Mouse (Mus musculus) olfactory bulb, adult 2 months (tissue): ENCODE results near the gene Rab15. TPM values are rescaled to one million over a fixed set of nuclear protein-coding genes. Genes with fewer than 3 reads are reported as not detected.
"Not testable (repeated sequence)": the region's sequence is repeated elsewhere in the genome, so short reads cannot be mapped to it uniquely, and the experiment has no call there.

Source experiments
- H3K27ac ChIP-seq: fragments of 200-500 bp; 2 replicates; pipeline ENCODE4 v1.5.1; 2012; ENCODE audit warnings: low read depth, low read length; ENCODE audit not compliant: insufficient read depth
- H3K4me1 ChIP-seq: fragments of 200-500 bp; 2 replicates; pipeline ENCODE4 v1.6.1; 2012; ENCODE audit warnings: low read length; ENCODE audit not compliant: control insufficient read depth, insufficient read depth
- H3K4me3 ChIP-seq: fragments of 200-500 bp; 2 replicates; pipeline ENCODE4 v1.5.1; 2012; ENCODE audit warnings: mild to moderate bottlenecking, low read depth, low read length, moderate library complexity; ENCODE audit not compliant: insufficient read depth
- CTCF ChIP-seq: fragments of 200-500 bp; IDR thresholded peaks from 2 replicates; pipeline ENCODE4 v1.5.1; 2012; ENCODE audit warnings: low read depth, mild to moderate bottlenecking, low read length, moderate library complexity; ENCODE audit not compliant: insufficient read depth
- POLR2A ChIP-seq: fragments of 200-500 bp; IDR thresholded peaks from 2 replicates; pipeline ENCODE4 v1.6.1; 2012; ENCODE audit warnings: mild to moderate bottlenecking, low read depth, low read length, moderate library complexity; ENCODE audit not compliant: insufficient read depth
- WGBS: fragments of 180-500 bp; shearing (Covaris S2); methylation state at CpG from one replicate; pipeline ENCODE4 v1.1.7; 2018; 5-methylcytosine and 5-hydroxymethylcytosine counted together
- polyA plus RNA-seq: library from polyadenylated mRNA; stranded (reverse); fragments of >200 nt; gene quantifications from 2 replicates; pipeline ENCODE4 v1.2.4, GENCODE M21; 2012; ENCODE audit warnings: low replicate concordance; ENCODE audit not compliant: missing spikeins, insufficient read depth, insufficient read length

Rab15 gene
- polyA plus RNA-seq: not detected in 2 replicates

DNA sequence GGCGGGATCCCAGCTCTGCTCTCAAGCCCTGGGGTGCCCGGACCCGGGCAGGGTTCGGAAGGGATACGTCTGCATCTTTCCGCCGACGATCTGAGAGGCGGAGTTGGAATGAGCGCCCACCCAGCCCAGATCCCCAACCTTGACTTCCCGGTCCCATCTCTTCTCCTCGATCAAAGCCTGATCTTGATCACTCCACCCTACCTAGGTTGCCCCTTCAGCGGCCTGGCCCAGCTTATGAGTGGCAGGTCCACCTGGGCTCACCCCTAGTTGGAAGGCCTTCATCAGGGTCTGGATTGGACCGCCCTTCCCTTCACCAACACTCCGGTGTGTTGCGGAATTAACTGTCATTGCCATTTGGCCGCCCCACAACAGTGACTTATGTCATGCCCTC lies at the start of gene Rab15:
Gene Rab15, minus strand, starts transcription at position 258 of the 391 bp plus-strand sequence.
- peak within 1 kb of the TSS; percentile 83 for H3K4me3 ChIP-seq
- 0 out of 2 replicates have a peak within 1 kb of the TSS, but pooled peaks have one; percentile 16 for H3K27ac ChIP-seq
- peaks cover 34% of the 10 kb centered on the region for H3K4me1 ChIP-seq
- 7% methylated on average over 16 of the region's 17 CpGs for WGBS
- TF ChIP-seq POLR2A: peak; percentile 24; the same call in 1 of the 2 replicates
- no peak for TF ChIP-seq CTCF

DNA sequence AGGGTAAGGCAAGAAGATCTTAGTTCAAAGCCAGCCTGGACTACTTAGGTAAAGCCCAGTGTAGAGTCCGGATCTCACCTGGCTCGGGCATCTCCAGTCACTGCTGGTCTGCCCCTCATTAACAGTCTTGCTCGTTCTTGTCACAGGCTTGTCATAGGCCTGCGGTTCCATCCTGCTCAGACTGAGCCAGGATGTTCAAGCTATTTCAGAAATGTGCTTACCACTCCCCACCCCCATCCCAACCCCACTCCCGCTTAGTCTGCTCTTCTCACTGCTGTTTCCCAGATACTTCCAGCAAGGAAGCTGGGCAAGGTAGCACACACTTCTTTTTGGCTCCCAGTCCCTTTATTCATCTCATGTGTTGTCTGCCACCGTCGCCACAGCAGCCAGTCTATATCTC lies 46.9 kb upstream of the Rab15 start:
- H3K27ac ChIP-seq: no peak overlapping the region
- 94% methylated on average over 7 of the region's 7 CpGs for WGBS
- TF ChIP-seq CTCF: no peak
- no peak for TF ChIP-seq POLR2A
- no peak overlapping the region for H3K4me3 ChIP-seq
- H3K4me1 ChIP-seq: peaks cover 11% of the 10 kb centered on the region

DNA sequence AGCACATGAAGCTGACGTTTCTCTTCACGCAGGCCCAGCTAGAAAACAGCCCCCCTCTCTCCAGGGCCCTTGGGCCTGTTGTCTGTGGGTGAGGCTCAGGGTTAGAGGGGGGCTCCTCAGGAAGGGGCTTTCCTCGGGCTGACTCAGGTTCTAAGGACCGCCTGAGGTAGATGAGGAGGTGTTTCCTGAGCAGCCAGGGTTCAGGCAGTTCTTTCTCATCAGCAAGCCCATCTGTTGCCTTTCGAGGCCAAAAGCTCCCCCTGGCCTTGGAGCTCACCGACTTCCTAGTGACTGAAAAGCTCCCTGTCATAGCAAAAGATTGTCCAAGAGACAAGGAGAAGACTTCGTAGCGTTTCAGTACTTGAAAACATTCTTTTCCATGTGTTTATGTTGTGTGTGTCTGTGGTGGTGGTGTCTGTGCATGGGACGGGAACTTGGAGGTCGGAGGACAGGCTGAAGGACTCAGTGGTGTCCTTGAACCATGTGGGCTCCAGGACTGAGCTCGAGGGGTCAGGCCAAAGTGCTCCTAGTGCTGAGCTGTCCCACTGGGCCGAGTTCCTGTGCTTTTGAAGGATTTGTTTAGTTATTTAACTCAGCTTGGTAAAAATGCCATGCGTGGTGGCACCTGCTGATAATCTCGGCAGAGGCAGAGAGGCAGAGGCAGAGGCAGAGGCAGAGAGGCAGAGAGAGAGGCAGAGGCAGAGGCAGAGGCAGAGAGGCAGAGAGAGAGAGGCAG lies 45.9 kb upstream of the Rab15 start:
- TF ChIP-seq CTCF: no peak
- no peak for TF ChIP-seq POLR2A
- H3K27ac ChIP-seq: no peak overlapping the region
- no peak overlapping the region for H3K4me3 ChIP-seq
- H3K4me1 ChIP-seq: peaks cover 14% of the 10 kb centered on the region
- 71% methylated on average over 14 of the region's 14 CpGs for WGBS

DNA sequence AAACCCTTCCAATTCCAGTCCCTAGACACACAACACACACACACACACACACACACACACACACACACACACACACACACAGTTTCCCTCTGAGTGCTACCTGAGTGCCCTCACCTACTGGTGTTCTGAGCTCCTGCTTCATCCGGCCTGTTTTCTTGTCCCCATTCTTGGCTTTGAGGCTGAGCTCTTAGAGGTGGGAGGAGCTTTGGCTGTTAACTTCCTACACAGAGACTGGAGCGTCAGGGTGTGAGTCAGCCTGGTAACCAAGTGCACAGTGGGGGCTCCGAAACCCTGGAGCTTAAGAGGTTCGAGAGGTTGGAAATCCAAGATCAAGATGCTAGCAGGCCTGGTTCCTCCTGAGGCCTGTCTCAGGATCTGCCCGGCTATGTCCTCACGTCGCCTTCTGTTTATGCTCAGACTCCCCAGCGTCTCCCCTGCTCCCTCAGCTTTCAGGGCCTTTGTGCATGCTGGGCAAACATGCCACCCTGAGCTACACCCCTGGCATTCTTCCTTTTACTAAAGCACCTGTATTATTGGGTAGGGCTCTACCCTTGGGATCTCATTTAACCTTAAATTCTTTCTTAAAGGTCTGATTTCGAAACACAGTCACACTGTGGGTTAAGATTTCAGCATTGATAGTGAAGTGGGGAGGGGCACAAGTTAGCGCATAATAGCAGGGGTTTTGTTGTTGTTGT lies 45.0 kb upstream of the Rab15 start:
- WGBS: 33% methylated on average over 10 of the region's 10 CpGs
- peak overlapping the region; percentile 49 for H3K27ac ChIP-seq

DNA sequence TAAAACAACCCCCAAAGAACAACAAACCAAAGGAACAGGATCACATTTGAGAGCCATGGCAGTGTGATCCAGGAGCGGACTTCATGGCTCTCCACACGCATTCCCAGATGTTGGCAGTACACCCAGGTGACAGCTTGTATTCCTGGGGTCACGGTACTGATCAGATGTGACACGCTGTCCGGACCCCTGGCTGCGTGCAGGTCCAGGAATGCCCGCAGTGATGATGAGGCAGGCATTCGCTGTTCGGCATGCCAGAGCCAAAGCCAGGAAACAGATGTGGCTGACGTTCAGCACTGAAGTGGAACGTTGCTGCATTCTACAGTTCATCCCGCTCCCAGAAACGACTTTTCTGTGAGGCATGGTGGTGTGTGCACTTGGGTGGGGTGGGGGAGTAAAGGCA lies 42.6 kb upstream of the Rab15 start:
- Histone ChIP-seq H3K4me1 (peaks cover 17% of the 10 kb centered on the region), H3K27ac (no peak overlapping the region), H3K4me3 (no peak overlapping the region)
- TF ChIP-seq POLR2A (no peak), CTCF (no peak)
- 86% methylated on average over 13 of the region's 13 CpGs for WGBS

More for the DNA sequence above, 45.0 kb upstream of the Rab15 start:
- Histone ChIP-seq H3K4me3 (no peak overlapping the region), H3K4me1 (peaks cover 17% of the 10 kb centered on the region)
- TF ChIP-seq CTCF (no peak), POLR2A (0 out of 2 replicates have a peak, but pooled peaks have one; percentile 19)

DNA sequence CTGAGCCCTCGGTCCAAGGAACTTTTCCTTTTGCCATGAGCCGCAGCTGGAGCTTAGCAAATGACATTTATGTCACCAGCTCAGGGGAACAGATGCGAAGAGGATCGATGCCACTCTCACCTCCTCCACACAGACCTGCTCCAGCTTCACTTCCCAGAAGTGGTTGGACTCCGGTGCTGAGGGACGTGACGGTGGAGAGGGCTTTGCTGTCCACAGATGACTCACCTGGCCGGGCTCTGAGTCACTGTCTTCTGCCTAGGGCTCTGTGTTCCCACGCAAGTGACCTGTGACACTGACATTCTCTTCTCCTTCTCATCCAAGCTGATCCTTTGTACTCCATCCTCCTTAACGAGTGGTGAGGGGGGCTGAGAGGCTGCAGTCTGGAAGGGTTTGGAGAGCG lies 40.9 kb upstream of the Rab15 start:
- Histone ChIP-seq H3K27ac (no peak overlapping the region), H3K4me1 (peaks cover 17% of the 10 kb centered on the region), H3K4me3 (no peak overlapping the region)
- TF ChIP-seq CTCF: no peak
- TF ChIP-seq POLR2A: no peak
- 60% methylated on average over 11 of the region's 11 CpGs for WGBS

DNA sequence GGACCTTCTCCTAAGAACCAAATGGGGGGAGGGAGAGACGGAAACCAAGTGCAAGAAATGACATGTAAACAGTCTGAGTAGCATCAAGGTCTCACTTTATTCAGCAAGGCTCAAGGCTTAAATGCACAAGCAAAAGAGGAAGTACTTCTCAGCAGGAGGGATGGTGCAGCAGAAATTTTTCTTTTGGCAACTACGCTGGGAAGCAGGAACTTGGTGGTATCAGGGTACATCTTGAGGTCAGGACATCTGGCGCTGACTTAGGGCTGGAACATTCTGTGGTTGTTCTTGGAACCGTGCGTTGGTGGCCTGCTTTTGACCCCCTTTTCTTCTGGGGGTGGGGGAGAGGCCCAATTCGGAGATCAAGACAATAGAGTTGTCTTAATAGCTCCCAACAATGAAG lies 36.1 kb upstream of the Rab15 start:
- not testable (repeated sequence) for H3K27ac ChIP-seq, H3K4me3 ChIP-seq, H3K4me1 ChIP-seq
- 87% methylated on average over 6 of the region's 6 CpGs for WGBS

DNA sequence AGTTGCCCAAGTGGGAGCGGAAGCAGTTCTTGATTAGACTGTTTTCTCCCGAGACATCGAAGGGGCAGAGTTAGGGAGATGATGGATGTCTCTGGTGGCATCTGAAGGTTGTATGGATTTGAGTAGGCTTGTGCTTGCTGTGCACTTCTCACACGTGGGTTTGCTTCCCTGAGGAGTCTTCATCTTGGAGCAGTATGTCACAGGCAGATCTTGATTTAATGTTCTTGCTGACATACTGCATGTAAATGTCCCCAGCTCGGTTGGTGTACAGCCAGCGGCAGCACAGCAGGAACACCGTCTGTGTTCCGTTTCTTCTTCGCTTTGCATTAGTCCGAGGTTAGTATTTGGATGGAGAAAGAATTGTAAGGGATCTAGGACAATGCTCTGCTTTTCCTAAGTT lies 34.4 kb upstream of the Rab15 start:
- 89% methylated on average over 10 of the region's 10 CpGs for WGBS
- Histone ChIP-seq H3K27ac (no peak overlapping the region), H3K4me1 (no peaks in the 10 kb centered on the region), H3K4me3 (no peak overlapping the region)
- TF ChIP-seq POLR2A (no peak), CTCF (no peak)

DNA sequence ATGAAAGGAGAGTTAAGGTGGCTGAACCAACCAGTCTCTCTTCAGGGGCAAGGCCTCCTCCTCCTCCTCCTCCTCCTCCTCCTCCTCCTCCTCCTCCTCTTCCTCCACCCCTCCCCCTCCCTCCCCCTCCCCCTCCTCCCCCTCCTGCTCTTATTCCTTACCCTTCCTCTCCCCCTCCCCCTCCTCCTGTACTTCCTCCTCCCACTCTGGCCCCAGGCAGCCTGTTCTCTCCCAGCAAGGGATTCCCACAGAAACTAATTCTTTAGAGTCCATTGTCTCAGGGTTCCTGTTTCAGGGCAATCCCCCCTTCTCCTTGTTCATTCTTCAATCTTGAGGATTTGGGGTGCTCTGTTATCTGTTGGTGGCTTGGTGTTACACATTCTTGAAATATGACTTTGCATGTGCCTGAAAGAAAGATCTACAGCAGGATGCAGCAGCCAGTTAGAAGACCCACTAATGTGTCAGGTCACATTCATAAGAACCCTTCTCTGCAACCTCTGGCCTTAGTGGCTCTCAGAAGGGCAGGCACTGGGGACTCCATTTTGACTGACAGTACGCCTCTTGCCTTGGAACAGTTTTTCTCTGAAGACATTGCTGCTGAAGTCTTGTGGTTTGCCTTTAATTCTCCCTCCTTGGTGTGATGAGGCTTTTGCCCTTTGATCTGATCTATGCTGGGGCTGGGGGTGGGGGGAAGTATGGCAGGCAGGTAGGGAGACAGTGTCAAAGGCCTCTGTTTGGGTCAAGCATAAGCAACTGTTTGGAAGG lies 30.9 kb upstream of the Rab15 start:
- TF ChIP-seq POLR2A (no peak), CTCF (no peak)
- Histone ChIP-seq H3K4me1 (no peaks in the 10 kb centered on the region), H3K4me3 (no peak overlapping the region), H3K27ac (no peak overlapping the region)
- 95% methylated on average over 1 of the region's 1 CpGs for WGBS
